Mouse (Mus musculus): ENCODE measurements around the gene A930004D18Rik. TPM values are rescaled to one million over a fixed set of nuclear protein-coding genes. Genes with fewer than 3 reads are reported as not detected.

A930004D18Rik gene
- polyA plus RNA-seq, 1 experiment from 2014 or later: 11.3 TPM

GRCm38 (mm10) chr2:18041199-18041885 is 3.8 kb upstream of the A930004D18Rik start:
- Histone ChIP-seq H3K4me3 (replicated peaks) (no peak overlapping the region), H3K4me2 (peak overlapping the region; percentile 32; the same call in 1 of the 2 replicates), H3K36me3 (no peaks in the 10 kb centered on the region), H3K27ac (peak overlapping the region; percentile 44; the same call in 1 of the 2 replicates), H3K27me3 (replicated peaks) (no peaks in the 10 kb centered on the region), H3K9me3 (no peaks in the 10 kb centered on the region), H3K9ac (no peak overlapping the region), H3K4me1 (peaks cover 30% of the 10 kb centered on the region)
- WGBS: 42% methylated on average over 14 of the region's 14 CpGs
- ATAC-seq (ENCODE audit: insufficient read depth, low FRiP score, low read depth): no peak

GRCm38 (mm10) chr2:18040347-18041160 is 3.0 kb upstream of the A930004D18Rik start:
- peaks cover 30% of the 10 kb centered on the region for H3K4me1 ChIP-seq
- 0 out of 2 replicates have a peak, but pooled peaks have one; percentile 35 for ATAC-seq (ENCODE audit: insufficient read depth, low FRiP score, low read depth)
- H3K36me3 ChIP-seq: no peaks in the 10 kb centered on the region
- no peaks in the 10 kb centered on the region for H3K27me3 ChIP-seq (replicated peaks)
- H3K4me3 ChIP-seq (replicated peaks): no peak overlapping the region
- no peak overlapping the region for H3K9ac ChIP-seq
- WGBS: 60% methylated on average over 27 of the region's 27 CpGs
- peak overlapping the region; percentile 62 for H3K4me2 ChIP-seq
- H3K9me3 ChIP-seq: no peaks in the 10 kb centered on the region
- peak overlapping the region; percentile 44; the same call in 1 of the 2 replicates for H3K27ac ChIP-seq

DNA sequence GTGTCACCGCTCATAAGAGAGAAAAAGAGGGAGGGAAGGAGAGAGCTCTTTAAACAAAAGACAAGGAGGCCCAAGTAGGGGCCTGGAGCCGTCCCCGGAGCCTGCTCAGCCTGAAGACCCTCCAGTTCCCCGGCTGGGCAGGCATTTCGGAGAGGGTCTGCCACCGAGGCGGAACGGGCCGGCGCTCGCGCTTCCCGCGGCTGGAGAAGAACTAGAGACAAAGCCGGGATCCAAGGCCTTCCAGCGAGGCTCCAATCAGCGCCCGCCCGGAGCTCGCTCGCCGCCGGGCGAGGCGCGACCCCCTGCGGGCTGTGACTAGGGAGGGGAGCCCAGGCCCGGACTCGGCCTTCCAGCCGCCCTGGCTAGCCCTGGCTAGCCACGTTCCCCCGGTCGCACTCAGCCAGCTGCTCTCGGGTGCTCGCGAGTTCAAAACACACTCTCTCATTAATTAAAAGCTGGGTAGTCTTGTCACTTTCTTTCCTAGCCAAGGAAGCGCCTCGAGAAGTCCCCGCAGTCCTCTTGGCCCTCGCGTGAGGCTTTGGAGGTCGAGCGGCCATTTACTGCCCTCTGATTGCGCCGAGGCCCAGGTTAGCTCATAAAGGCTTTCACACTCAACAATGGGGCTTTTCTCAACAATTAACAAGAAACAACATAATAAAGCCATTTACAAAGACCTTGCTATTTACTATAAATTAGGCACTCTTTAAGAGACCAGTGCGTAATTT is 2.2 kb upstream of the A930004D18Rik start:
- 18% methylated on average over 46 of the region's 46 CpGs for WGBS
- peak overlapping the region; percentile 7; the same call in 1 of the 2 replicates for H3K9ac ChIP-seq
- no peaks in the 10 kb centered on the region for H3K36me3 ChIP-seq
- H3K27me3 ChIP-seq (replicated peaks): no peaks in the 10 kb centered on the region
- H3K4me3 ChIP-seq (replicated peaks): peak overlapping the region; percentile 26
- H3K27ac ChIP-seq: peak overlapping the region; percentile 19; the same call in 1 of the 2 replicates
- peaks cover 30% of the 10 kb centered on the region for H3K4me1 ChIP-seq
- ATAC-seq (ENCODE audit: insufficient read depth, low FRiP score, low read depth): peak; percentile 78; the same call in 1 of the 2 replicates
- no peaks in the 10 kb centered on the region for H3K9me3 ChIP-seq
- H3K4me2 ChIP-seq: peak overlapping the region; percentile 62

GRCm38 (mm10) chr2:18038895-18039371 is 1.4 kb upstream of the A930004D18Rik start:
- Histone ChIP-seq H3K27me3 (replicated peaks) (no peaks in the 10 kb centered on the region), H3K9ac (no peak overlapping the region), H3K4me1 (peaks cover 30% of the 10 kb centered on the region), H3K4me3 (replicated peaks) (no peak overlapping the region), H3K9me3 (no peaks in the 10 kb centered on the region), H3K27ac (no peak overlapping the region), H3K4me2 (peak overlapping the region; percentile 62; the same call in 1 of the 2 replicates), H3K36me3 (no peaks in the 10 kb centered on the region)
- WGBS: 79% methylated on average over 10 of the region's 10 CpGs
- no peak for ATAC-seq (ENCODE audit: insufficient read depth, low FRiP score, low read depth)

DNA sequence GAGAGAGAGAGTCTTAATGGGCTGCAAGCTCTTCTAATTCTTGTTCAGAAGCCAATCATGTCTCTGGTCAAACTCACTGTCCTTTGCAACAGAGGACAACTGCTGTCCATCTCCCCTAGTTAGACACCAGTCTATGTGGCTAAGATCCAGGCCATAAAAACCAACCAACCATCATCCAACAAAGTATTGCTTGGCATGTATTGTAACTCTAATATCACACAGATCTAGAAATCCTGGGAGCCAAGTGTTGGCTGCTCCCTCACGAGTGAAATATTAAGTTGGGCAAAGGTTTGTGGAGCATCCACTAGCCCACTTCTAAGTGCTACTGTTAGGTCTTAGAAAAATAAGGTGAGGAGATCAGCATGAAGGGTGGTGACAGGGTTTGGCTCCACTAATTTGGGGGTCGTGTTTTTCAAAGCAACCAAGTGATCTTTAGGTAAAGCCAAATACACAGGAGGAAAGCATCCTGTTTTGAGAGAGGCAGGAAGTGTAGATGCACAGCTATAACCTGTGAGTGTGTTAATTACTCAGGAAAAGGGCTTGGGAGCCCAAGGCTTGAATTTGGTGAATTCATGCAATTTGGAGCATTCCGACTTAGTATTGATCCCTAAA is 710 bp upstream of the A930004D18Rik start:
- Histone ChIP-seq H3K27me3 (replicated peaks) (no peaks in the 10 kb centered on the region), H3K27ac (no peak overlapping the region), H3K36me3 (no peaks in the 10 kb centered on the region), H3K9ac (no peak overlapping the region), H3K4me2 (no peak overlapping the region), H3K4me3 (replicated peaks) (no peak overlapping the region), H3K4me1 (peaks cover 30% of the 10 kb centered on the region), H3K9me3 (no peaks in the 10 kb centered on the region)
- ATAC-seq (ENCODE audit: insufficient read depth, low FRiP score, low read depth): no peak
- 69% methylated on average over 3 of the region's 3 CpGs for WGBS

- Histone ChIP-seq H3K27ac (no peak overlapping the region), H3K4me2 (no peak overlapping the region), H3K9me3 (no peaks in the 10 kb centered on the region), H3K4me1 (peaks cover 14% of the 10 kb centered on the region), H3K9ac (no peak overlapping the region), H3K27me3 (replicated peaks) (no peaks in the 10 kb centered on the region), H3K4me3 (replicated peaks) (no peak overlapping the region), H3K36me3 (no peaks in the 10 kb centered on the region)
- no peak for ATAC-seq (ENCODE audit: insufficient read depth, low FRiP score, low read depth)
- 77% methylated on average over 10 of the region's 10 CpGs for WGBS
Observed at GRCm38 (mm10) chr2:18034371-18035250, 2.9 kb downstream of the A930004D18Rik start.

DNA sequence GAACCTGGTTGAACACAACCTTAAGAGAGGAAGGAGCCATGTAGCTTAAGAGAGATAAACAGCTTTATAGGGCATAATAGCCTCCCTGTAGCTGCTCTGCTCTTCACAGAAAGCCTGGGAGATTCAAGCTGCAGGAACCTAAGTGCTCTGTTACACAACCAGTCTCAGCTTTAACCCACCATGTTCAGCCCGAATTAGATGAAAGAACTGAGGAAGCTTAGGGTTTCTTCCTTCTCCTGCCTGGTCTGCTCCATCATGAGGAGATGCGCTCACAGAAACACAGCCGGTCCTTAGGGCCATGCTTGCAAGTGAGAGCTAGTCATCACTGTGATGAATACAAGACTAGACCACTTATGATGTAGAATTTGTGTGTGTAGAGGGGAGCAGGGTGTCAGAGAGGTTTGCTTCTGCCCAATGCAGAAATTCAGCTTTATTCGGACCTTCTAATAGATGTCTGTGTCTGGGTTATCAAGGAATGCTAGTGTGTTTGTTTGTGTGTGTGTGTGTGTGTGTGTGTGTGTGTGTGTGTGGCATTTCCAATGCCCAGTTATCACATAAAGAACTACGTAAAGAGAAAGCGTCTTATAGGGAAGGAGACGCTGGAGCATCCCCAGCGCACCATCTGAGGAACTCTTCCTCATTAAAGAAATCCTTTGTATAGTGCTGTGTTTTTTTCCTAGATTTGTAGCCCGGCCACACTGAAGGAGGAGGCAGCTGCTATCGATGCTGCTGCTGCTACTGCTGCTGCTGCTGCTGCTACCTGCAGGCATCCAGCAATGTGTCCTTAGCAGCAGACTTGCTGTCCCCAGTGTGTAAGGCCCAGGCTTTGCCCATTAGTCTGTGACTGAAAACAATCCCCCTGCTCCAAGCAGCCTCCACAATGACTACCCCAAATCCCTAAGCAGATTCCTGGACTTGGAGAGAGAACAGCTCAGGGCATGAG is 4.1 kb downstream of the A930004D18Rik start:
- WGBS: 79% methylated on average over 10 of the region's 10 CpGs
- no peak overlapping the region for H3K9ac ChIP-seq
- peaks cover 12% of the 10 kb centered on the region for H3K4me1 ChIP-seq
- no peak overlapping the region for H3K4me3 ChIP-seq (replicated peaks)
- no peaks in the 10 kb centered on the region for H3K36me3 ChIP-seq
- no peak overlapping the region for H3K4me2 ChIP-seq
- no peaks in the 10 kb centered on the region for H3K9me3 ChIP-seq
- ATAC-seq (ENCODE audit: insufficient read depth, low FRiP score, low read depth): no peak
- H3K27me3 ChIP-seq (replicated peaks): no peaks in the 10 kb centered on the region
- H3K27ac ChIP-seq: no peak overlapping the region

DNA sequence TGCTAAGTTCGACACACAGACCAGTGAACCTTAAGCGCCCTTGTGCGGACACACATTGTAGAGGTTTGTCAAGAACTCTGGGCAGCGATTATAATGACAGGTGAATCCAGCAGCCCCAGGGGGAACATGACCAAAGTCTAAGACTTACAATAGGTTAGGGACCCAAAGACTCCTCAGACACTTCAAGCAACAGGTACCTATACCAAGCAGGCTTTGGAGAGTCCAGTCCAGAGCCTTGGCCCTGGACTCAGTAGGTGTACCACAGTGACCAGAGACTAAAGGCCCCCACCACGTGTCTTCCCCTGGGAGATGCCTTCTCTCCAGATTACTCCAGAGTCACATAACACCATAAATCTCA is 5.0 kb downstream of the A930004D18Rik start:
- H3K36me3 ChIP-seq: no peaks in the 10 kb centered on the region
- H3K4me2 ChIP-seq: no peak overlapping the region
- no peak overlapping the region for H3K9ac ChIP-seq
- H3K4me3 ChIP-seq (replicated peaks): no peak overlapping the region
- ATAC-seq (ENCODE audit: insufficient read depth, low FRiP score, low read depth): no peak
- 83% methylated on average over 5 of the region's 5 CpGs for WGBS
- H3K27me3 ChIP-seq (replicated peaks): no peaks in the 10 kb centered on the region
- H3K9me3 ChIP-seq: no peaks in the 10 kb centered on the region
- no peak overlapping the region for H3K27ac ChIP-seq
- peaks cover 12% of the 10 kb centered on the region for H3K4me1 ChIP-seq

GRCm38 (mm10) chr2:18031831-18032537 is 5.6 kb downstream of the A930004D18Rik start:
- Histone ChIP-seq H3K4me2 (peak overlapping the region; percentile 89), H3K9me3 (no peaks in the 10 kb centered on the region), H3K27me3 (replicated peaks) (no peaks in the 10 kb centered on the region), H3K9ac (peak overlapping the region; percentile 35; the same call in 1 of the 2 replicates), H3K27ac (no peak overlapping the region), H3K4me1 (peaks cover 12% of the 10 kb centered on the region), H3K4me3 (replicated peaks) (peak overlapping the region; percentile 40), H3K36me3 (no peaks in the 10 kb centered on the region)
- 7% methylated on average over 34 of the region's 34 CpGs for WGBS
- ATAC-seq (ENCODE audit: insufficient read depth, low FRiP score, low read depth): no peak

Measured in stomach, embryonic 15.5 days (tissue).